Mouse (Mus musculus) spleen, postnatal 10 days (tissue): Measurements from ENCODE around the gene Ddx19b.
"Not testable (repeated sequence)": the region's sequence is repeated elsewhere in the genome, so short reads cannot be mapped to it uniquely, and the experiment has no call there.

Experiments
- DNase-seq, 2 experiments: peaks; one replicate each; pipeline ENCODE4 v3.0.0; 2021 to 2022; ENCODE audit warnings: low spot score in 2 of 2

Ddx19b gene

DNA sequence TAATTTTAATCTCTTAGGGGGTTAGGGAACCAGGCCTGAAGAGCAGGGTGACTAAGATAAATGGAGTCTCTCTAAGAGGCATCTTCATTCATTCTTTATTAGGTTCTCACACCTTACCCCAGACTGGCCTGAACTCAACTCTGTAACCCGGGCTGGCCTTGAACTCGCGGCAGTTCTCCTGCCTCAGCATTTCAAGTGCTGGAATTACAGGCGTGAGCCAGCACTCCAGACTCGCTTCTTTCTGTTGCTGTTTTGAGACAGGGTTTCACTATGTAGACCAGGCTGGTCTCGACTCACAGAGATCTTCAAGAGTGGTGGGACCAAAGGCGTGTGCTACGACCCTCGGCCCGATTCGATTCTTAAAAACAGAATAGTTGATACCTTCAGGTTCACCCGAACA, 2.7 kb upstream of the Ddx19b start:
- peak in 1 of 2 experiments; percentile 68 for DNase-seq

DNA sequence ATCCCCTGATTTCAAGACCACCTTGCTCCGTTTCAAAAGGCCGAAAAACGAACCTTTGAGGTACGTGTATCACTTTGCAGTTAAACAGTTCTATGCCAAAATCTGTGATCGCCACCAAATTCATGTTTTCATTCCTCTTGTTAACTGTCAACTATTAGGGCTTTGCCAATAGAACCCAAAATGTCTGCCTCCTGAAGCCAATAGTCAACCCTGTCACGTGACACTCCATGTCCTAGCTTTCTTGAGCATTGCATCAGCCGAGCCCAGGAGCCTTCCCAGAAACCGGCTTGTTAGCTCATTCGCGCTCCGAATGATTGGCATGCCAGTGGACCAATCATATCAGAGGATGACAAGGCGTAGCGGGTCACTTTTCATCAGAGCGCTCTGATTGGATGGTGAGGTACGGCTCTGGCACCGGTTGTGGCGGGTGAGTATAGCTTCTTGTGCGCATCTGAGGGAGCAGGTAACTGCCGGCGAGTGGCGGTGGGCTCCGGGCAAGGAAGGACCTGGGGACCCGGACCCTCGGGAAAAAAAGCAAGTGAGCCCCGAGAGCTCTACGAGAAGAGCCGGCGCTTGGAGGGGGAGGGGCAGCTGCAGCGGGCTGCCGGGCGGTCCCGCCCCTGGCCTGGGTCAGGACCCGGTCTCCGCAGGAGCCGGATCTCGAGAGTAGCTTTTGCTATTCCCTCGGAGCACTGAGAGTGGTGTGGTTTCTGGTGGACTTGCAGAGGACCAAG, 2.1 kb upstream of the Ddx19b start:
- DNase-seq = peak; percentile 94 to 96

DNA sequence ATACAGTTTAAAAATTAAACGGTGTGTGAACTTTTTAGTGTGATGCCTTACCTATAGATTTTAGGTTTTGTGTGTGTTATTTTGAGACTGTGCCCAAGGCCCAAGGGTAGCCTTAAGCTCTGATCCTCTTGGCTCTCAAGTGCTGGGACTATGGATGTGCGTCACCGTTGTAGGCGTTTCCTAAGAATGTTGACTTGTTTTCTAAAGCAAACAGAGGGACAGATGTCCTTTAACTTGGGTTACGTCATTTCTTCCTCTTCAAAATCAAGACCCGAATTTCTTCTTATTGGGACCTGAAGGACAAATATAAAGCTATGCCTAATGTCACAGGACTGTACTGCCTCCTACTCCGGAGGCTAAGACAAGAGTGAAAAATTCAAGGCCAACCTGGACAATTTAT, 1.4 kb upstream of the Ddx19b start, which contains the start of gene Aars:
Gene Aars, plus strand, starts transcription at position 229 of the 400 bp plus-strand sequence.
- no peak for DNase-seq

DNA sequence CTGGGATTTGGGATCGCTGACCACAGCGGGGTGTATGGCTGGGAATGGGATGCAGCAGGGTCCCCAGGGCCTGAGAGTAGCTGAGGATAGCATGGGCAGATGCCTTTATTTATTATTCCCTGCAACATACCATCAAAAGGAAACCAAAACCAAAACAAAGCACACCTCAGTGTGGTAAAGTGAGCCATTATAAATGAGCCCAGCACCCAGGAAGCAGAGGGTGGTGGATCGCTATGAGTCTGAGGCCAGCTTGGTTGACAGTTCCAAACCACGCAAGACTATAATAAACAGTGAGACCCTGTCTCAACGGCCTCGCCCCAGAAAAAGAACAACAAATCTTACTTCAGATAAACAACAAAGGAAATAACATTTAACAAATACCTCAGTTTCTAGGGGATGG, 1.5 kb downstream of the Ddx19b start:
- DNase-seq = no peak

DNA sequence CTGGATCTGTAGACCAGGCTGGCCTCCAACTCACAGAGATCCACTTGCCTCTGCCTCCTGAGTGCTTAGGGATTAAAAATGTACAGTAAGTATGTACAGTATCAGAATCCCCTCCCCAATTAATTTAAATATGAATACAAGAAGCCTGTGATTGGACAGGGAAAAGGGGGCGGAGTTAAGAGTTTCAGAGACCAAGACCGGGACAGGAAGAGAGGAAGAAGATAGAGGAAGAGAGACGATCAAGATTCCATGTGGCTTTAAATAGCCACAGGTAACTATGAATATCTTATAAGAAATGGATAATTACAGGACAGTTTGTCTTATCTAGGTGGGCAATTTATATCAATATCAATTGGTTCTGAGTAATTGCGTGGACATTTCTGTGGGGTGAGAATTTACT, 2.0 kb downstream of the Ddx19b start:
- no peak for DNase-seq

DNA sequence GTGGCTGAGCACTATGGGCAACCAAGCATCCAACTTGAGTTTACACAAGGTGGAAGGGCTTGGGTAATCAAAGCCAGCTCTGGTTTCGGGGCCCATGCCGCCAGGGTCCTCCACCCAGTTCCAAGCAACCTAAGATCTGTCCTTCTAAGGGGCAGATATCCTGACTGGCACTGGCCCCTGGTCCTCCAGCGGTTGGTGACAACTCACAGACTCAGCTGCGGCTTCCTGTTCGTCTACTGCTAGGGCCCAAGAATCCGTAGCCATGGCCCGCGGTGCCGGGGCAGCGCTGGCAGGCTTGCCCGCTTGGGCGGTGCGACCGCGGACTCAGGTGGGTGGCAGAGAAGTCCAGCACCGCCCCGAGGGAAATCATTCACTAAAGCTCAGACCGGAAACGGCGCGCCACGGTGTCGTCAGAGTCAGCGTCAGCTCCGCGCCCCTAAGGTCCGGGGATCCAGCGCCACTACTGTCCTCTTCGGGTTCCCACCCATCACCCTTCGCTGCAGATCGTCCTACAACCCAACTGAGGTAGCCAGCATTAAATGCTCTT, 4.1 kb downstream of the Ddx19b start:
- DNase-seq = peak; percentile 76 to 88

DNA sequence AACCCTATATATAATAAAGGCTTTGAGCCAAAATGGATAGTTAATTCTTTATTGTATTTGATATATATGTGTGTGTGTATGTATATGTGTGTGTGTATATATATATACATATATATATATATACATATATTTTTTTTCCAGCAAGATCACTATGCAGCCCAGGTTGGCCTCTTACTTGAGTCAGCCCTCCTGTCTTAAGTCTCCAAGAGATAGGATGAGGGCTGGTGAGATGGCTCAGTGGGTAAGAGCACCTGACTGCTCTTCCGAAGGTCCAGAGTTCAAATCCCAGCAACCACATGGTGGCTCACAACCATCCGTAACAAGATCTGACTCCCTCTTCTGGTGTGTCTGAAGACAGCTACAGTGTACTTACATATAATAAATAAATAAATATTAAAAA, 4.9 kb downstream of the Ddx19b start:
- not testable (repeated sequence) for DNase-seq

DNA sequence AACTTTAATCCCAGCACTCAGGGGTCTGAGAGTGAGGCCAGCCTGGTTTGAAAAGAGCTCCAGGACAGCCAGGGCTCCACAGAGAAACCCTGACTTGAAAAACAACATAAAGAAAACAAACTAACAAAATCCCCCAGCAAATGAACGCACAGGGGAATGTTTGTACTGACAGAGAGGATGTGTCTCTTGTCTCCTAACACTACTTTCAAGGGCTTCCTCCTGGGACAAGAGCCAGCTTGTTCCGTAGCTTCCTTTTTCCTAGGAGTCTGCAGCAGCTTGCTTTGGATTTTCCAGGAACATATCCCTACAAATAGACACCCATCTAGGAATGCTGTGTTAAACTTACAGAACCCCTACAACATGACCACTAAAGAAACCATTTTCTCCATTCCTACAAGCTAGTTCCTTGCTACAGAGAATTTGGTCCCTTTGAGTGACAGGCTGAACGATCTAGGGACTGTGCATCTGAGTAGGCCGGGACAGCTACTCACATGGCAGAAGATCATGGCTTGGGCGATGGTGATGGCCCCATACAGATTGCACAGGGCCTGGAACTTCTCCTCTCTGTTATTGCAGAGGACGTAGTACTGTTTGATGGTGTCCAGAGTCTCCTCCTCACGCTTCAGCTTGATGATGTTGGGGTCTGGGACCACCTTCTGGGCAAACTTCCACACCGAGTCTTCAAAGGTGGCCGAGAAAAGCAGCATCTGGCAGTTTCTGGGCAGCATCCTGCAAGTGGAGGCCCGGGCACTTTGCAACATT, 21.1 kb downstream of the Ddx19b start:
- not testable (repeated sequence) for DNase-seq

DNA sequence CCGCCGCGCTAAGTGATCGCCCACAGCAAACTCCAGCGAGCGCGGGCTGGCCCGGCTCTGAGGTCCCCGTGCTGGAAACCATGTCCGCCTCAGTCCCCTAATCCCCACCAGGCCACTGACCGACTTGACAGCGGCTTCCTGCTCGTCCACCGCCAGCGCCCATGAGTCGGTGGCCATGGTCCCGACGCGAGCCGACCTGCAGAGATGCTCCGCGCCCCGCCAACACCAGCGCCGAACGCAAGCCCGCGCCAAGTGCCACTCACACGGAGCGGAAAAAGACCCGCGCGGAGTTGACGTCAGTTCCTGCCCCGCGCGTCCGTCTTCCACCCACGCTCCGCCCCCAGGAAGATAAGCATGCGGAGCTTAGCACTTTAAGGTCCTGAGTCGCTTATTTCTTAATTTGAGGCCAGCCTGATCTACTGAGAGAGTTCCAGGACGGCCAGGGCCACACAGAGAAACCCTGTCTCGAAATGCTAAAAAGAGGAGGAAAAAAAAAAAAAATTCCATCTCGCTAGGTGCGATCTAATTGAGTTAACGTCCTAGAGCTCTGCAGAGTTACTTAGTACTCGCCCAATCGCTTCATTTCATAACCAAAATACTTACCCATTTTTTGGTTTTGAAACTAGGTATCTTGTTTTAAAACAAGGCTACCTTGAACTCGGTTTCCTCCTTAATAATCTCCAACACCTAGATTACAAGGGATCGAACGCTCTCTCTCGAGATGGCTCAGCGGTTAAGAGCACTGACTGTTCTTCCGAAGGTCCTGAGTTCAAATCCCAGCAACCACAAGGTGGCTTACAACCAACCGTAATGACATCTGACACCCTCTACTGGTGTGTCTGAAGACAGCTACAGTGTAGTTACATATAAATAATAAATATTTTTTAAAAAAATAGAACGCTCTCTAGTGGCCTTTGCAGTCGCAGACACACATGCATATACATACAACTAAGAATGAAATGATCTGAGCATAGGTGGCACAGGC, 33.7 kb downstream of the Ddx19b start, which contains the start of gene Ddx19a:
Gene Ddx19a, minus strand, starts transcription at position 254 of the 985 bp plus-strand sequence.
- peak; percentile 78 to 92 for DNase-seq

DNA sequence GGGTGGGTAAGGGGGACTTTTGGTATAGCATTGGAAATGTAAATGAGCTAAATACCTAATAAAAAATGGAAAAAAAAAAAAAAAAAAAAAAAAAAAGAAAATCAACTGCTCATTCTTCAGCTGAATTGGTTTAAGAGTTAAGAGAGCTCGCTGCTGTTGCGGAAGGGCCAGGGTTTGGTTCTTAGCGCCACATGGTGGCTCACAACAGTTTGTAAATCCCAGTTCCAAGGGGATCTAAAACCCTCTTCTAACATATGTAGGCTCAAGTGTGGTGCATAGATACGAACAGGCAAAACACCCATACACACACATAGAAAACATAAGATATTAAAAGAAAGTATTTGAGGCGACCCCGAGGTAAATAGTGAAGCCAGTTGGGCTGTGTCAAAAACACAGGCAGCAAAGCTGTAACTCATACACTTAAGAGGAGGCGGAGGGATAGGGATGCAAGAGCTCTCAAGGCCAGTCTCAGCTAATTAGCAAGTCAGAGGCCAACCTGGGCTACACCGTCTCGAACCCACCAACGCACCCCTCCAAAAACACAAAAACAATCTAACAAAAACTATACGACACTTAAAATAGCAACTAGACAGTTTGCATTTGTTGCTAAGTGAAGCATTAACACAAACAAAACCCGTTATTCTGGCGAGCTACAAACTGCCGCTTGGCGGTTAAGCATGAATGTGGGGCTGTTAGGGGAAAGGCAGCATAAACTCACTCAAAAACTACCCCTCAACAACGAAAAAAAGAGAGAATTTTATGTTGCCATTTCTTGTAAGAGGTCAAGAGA, 34.7 kb downstream of the Ddx19b start:
- no peak for DNase-seq

DNA sequence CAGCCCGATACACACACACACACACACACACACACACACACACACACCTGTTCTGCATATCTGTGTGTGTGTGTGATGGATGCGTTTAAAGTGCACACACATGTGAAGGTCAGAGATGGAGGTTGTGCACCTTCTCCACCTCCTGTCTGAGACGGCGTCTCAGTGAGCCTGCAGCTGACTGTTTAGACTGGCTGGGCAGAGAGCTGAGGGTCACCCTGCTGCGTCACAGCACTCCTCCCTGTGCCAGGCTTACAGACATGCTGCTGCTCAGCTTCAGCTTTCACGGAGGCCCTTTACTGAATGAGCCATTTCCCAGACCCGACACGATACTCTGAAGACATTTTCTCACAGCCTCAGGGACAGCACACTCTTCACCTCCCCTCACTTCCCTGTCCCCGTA, 41.5 kb downstream of the Ddx19b start:
- no peak for DNase-seq

DNA sequence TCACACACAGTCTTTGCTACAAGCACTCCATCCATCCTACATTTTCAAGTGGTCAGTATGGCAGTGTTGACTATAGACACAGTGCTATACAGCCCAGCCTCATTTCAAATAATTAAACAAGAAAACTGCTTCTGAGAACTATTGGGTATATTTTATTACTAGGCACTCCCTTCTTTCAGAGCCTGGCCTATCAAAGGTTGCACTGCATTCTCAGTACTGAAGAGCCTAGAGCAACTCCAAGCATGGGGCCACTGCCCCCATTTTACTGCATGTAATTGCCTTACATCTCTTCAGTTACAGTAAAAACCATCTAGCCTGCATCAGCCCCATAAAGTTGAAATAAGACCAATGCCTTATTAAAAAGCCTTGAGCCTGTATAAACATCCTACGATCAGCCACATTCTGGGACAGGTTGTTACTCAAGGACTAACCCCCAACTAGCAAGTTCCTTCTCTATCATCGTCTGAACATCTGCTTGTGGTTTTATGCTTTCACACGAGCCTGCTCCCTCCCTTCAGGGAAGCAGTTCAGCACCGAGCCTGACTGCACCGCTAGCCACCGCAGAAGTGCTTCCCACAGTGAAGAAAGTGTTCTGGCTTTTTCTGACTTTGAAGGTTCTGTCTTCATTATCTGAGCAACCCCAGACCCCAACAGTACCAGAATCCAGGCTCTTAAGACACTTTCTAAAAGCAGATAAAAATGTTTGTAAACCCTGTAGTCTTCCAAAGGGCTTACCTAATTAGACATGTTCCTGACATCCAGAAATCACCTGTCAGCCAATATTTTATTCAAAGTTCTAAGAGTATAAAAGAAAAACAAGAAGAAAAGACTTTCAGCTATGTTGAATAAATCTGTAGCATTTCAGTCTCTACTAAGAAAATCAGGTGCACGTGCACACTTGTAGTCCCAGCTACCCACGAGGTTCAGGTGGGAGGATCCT, 43.5 kb downstream of the Ddx19b start:
- DNase-seq = no peak

DNA sequence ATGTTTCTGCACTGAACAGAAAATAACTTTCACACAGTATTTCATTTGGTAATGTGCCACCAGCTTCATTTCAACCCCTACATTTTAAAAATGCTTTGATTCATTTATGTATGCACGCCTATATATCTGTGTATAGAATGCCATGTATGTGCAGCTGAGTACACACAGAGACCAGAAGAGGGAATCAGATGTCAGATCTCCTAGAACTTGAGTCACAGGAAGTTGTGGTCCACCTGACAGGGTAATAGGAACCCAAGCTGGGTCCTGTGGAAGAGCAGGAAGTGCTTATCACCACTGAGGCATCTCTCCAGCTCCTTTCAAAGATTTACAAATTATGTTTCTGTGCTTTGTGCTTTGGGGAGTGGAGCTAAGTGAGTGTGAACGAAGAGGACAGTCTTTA, 50.2 kb downstream of the Ddx19b start:
- DNase-seq = no peak

DNA sequence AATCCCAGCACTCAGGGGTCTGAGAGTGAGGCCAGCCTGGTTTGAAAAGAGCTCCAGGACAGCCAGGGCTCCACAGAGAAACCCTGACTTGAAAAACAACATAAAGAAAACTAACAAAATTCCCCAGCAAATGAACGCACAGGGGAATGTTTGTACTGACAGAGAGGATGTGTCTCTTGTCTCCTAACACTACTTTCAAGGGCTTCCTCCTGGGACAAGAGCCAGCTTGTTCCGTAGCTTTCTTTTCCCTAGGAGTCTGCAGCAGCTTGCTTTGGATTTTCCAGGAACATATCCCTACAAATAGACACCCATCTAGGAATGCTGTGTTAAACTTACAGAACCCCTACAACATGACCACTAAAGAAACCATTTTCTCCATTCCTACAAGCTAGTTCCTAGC, 53.6 kb downstream of the Ddx19b start:
- DNase-seq = not testable (repeated sequence)

DNA sequence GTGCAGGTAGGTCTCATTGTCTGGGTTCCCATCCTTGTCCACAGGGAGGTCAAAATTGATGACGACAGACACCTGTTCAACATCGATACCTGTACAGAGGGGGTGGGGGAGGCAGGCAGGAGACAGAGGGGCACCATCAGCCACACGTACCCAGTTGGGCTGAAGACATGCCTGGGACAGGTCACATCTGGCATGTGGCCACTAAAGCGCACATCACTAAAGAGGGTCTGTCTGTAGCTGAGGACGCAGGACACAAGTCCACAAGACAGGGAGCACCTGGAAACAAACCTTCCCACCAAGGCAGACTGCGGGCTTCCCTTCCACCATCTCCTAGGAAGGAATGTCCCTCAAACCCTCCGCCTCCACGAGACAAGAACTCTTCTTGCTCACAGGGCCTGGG, 55.0 kb downstream of the Ddx19b start:
- not testable (repeated sequence) for DNase-seq

DNA sequence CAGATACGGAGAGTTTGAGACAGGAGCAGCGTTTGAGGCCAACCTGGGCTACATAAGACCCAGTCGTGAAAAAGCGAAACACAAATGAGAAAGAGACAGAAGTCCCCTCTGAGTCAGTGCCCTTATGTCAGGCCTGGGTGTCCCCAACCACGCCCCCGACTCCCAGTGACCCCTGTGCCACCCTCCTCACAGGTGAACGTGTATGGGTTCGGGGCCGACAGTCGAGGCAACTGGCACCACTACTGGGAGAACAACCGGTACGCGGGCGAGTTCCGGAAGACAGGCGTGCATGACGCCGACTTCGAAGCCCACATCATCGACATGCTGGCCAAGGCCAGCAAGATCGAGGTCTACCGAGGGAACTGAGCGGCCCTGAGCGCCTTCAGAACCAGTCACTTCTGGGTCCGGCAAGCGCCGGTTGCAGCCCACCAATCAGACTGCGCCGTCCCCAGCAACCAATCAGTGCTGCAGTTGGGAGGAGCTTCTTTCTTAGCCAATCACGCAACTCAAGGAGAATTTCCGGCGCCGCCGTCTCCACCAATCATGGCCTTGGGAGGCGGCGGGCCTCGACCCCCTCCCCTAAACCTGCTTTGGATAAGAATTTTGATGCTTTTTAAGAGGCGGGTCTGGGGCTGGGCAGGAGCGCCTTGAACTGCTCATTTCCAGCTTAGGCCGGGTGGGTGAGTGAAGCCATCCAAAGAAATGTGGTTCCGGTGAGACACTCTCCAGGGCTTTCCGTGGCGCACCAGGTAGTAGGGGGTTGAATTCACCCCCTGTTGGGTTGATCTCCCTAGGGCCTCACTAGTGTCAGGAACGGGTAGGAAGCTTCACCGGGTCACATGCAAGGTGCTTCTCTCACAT, 61.4 kb downstream of the Ddx19b start:
- DNase-seq = peak; percentile 70 to 88

DNA sequence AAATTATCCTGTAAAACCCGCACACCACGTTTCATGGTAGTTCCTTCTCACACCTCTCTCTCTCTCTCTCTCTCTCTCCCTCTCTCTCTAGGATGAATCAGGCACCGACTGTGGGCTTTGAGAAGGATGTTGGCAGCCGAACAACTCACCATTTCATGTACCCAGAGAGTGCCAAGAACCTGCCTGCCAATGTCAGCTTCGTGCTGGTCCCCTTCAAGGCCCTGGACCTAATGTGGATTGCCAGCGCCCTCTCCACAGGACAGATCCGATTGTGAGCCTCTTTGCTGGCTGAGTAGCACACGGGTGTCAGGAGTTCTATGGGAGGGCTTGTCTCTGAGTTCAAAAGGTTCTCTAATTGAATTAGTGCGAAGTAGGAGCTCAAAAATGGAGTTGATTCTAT, 64.2 kb downstream of the Ddx19b start:
- no peak for DNase-seq

DNA sequence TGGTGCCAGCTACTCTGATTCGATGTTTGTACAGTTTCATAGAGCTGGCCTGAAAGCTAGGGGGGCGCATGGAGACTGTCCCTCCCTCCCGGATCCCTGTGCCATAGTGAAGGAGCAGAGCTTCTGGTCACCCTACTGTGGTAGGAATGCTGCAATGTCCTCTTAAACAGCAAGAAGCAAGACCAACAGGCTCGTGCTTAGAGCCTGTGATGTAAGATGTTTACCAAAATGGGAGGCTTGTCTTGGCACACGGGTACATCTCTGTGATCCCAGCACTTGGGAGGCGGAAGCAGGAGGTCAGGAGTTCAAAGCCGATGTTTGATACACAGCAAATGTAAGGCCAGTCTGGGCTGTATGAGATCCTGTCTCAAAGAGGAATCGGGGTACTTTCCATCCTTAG, 65.0 kb downstream of the Ddx19b start:
- no peak for DNase-seq

DNA sequence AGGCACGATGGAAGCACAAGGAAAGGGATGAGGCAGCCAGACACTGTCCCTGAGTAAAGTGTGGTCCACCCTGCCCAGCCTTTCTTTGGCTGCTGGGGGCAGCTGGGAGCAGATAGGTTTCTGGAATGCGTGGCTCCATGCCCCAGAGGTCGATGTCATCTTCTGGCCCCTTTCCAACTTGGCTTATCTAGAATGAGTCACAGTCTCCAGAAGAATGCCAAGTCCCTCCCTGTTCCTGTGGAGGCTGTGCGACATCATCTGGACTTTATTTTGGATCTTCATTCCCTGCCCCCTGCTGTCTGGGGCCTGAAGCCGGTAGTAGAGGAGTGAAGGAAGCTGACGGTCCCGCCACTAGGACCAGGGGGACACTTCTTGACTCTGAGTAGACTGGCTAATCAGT, 66.0 kb downstream of the Ddx19b start:
- peak in 1 of 2 experiments; percentile 51 for DNase-seq
